Mouse (Mus musculus) ES-E14 (cell line): ENCODE data around the gene Zfp704.

ENCODE experiments used
- CHD2 ChIP-seq: IDR thresholded peaks from 2 replicates; pipeline ENCODE4 v1.6.1; 2014; ENCODE audit warnings: mild to moderate bottlenecking, low read depth, low read length, inconsistent platforms
- MAFK ChIP-seq: IDR thresholded peaks from 2 replicates; pipeline ENCODE4 v1.6.1; 2014; ENCODE audit warnings: mild to moderate bottlenecking, low read depth, low read length, inconsistent platforms; ENCODE audit not compliant: insufficient read depth
- ZC3H11A ChIP-seq: IDR thresholded peaks from 2 replicates; pipeline ENCODE4 v1.6.1; 2012; ENCODE audit warnings: low read depth, mild to moderate bottlenecking, inconsistent platforms, low read length, borderline replicate concordance
- ZNF384 ChIP-seq: IDR thresholded peaks from 2 replicates; pipeline ENCODE4 v1.6.1; 2012; ENCODE audit warnings: low read depth, low read length, inconsistent platforms

DNA sequence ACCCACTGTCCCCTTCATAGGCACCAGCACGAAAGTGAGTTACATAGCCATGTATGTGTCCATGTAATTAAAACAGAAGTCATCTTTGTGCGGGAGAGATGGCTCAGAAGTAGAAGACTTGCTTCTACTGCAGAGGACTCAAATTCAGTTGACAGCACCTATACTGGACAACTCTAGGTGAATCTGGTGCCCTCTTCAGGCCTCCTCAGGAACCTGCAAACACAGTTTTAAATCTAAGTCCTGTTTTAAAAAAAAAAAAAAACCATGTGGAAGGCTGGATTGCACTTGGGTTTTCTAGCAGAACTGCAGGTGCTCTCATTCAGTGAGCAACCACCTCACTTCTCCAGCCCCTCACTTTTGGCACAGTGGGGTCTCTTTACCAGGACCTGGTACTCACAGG, 16.1 kb downstream of the Zfp704 start:
- TF ChIP-seq CHD2 (no peak), ZNF384 (peak; percentile 96), ZC3H11A (peak; percentile 41; the same call in 1 of the 2 replicates), MAFK (no peak)
